8 mouse cellular contexts compared by ENCODE assay signal in genomic region chr17:27621705-27622531, GRCm38 (mm10). TPM values are rescaled to one million over a fixed set of nuclear protein-coding genes. Genes with fewer than 3 reads are reported as not detected.
DNase-seq lines count a peak whose midpoint lies in the region; ATAC-seq and TF ChIP-seq lines count a peak whose summit lies in the region.

No protein-coding gene starts in this region.

- H3K79me2 ChIP-seq in CH12.LX (replicated peaks; ENCODE audit: control insufficient read depth, extremely low read depth, insufficient read depth, poor library complexity, severe bottlenecking): peaks cover 53% of the 10 kb centered on the region

- peak overlapping the region; percentile 89 for H3K9ac ChIP-seq in CH12.LX (ENCODE audit: insufficient read depth, low read depth)
- peak overlapping the region; percentile 92 for H3K9ac ChIP-seq in embryonic facial prominence, embryonic 15.5 days
- peak overlapping the region; percentile 94 for H3K9ac ChIP-seq in intestine, postnatal 0 days (ENCODE audit: low read depth, low read length)
- H3K9ac ChIP-seq in midbrain, postnatal 0 days (replicated peaks; ENCODE audit: low read length, poor library complexity, severe bottlenecking): peak overlapping the region; percentile 99

- DNase-seq in heart, adult 11 months: peak; percentile 90
- DNase-seq in heart, postnatal 14 days: no peak
- no peak for DNase-seq in CH12.LX (ENCODE audit: extremely low read depth)
- DNase-seq in midbrain, postnatal 0 days (ENCODE audit: low spot score): peak; percentile 47
- no peak for DNase-seq in ovary, postnatal 36 days (ENCODE audit: low spot score)
- DNase-seq in gastrocnemius, postnatal 14 days: no peak

- H3K9me3 ChIP-seq in CH12.LX (replicated peaks; ENCODE audit: low read length): peaks cover 7% of the 10 kb centered on the region
- H3K9me3 ChIP-seq in embryonic facial prominence, embryonic 15.5 days (replicated peaks): no peaks in the 10 kb centered on the region
- H3K9me3 ChIP-seq in intestine, postnatal 0 days (ENCODE audit: control insufficient read depth): no peaks in the 10 kb centered on the region
- no peaks in the 10 kb centered on the region for H3K9me3 ChIP-seq in midbrain, postnatal 0 days (ENCODE audit: low read length)

- peaks cover 5 to 31% of the 10 kb centered on the region in 2 experiments; a peak in 3 of 4 replicates for H3K4me1 ChIP-seq in CH12.LX (ENCODE audit: control insufficient read depth in 1 of 2, insufficient read depth in 2 of 2)
- peaks cover 42% of the 10 kb centered on the region for H3K4me1 ChIP-seq in embryonic facial prominence, embryonic 15.5 days
- 0 out of 2 replicates have a peak, but pooled peaks cover 5% of the 10 kb centered on the region for H3K4me1 ChIP-seq in intestine, postnatal 0 days (replicated peaks; ENCODE audit: control insufficient read depth, insufficient read depth, low read length)
- peaks cover 4% of the 10 kb centered on the region; the same call in 1 of the 2 replicates for H3K4me1 ChIP-seq in midbrain, postnatal 0 days (ENCODE audit: insufficient read depth, low read length)

- under 1% methylated on average over 23 of the region's 23 CpGs for WGBS in embryonic facial prominence, embryonic 15.5 days
- 2% methylated on average over 23 of the region's 23 CpGs for WGBS in intestine, postnatal 0 days
- 2% methylated on average over 23 of the region's 23 CpGs for WGBS in midbrain, postnatal 0 days

- no peaks in the 10 kb centered on the region for H3K27me3 ChIP-seq in CH12.LX (replicated peaks)
- H3K27me3 ChIP-seq in embryonic facial prominence, embryonic 15.5 days: no peaks in the 10 kb centered on the region
- H3K27me3 ChIP-seq in intestine, postnatal 0 days (replicated peaks; ENCODE audit: control insufficient read depth, insufficient read depth, low read length): no peaks in the 10 kb centered on the region
- no peaks in the 10 kb centered on the region for H3K27me3 ChIP-seq in midbrain, postnatal 0 days (ENCODE audit: insufficient read depth, low read length)

- in situ Hi-C loops in CH12.LX (cut with MboI; ENCODE audit: low pct_ligation_motif_present, low pct_unique_long_range_greater_than_20kb, low sequenced_read_pairs): no loop called here

- 0 out of 2 replicates have a peak, but pooled peaks have one; percentile 28 for TF ChIP-seq EP300 in CH12.LX (IDR thresholded peaks at IDR 0.05; ENCODE audit: low read length)

- H3K4me2 ChIP-seq in CH12.LX (ENCODE audit: insufficient read depth, low read depth, poor library complexity, severe bottlenecking): peak overlapping the region; percentile 95
- H3K4me2 ChIP-seq in embryonic facial prominence, embryonic 15.5 days (replicated peaks): peak overlapping the region; percentile 72
- H3K4me2 ChIP-seq in intestine, postnatal 0 days (replicated peaks; ENCODE audit: low read depth): peak overlapping the region; percentile 76
- peak overlapping the region; percentile 67 for H3K4me2 ChIP-seq in midbrain, postnatal 0 days (ENCODE audit: low read depth, low read length, poor library complexity, severe bottlenecking)

- dilution Hi-C loops in CH12.LX (cut with MboI; ENCODE audit: extremely low pct_ligation_motif_present, extremely low pct_unique_long_range_greater_than_20kb, low sequenced_read_pairs): no loop called here

- no peak for TF ChIP-seq RAD21 in CH12.LX (IDR thresholded peaks at IDR 0.05; ENCODE audit: low read depth, low read length)

- no peak for ATAC-seq in embryonic facial prominence, embryonic 15.5 days (ENCODE audit: insufficient number of reproducible peaks, low FRiP score, low TSS enrichment, low read depth)
- no peak for ATAC-seq in intestine, postnatal 0 days
- ATAC-seq in midbrain, postnatal 0 days (ENCODE audit: low FRiP score): no peak

- TF ChIP-seq CTCF in CH12.LX (conservative IDR thresholded peaks at IDR 0.05 in 1 of 2, IDR thresholded peaks at IDR 0.05 in 1 of 2; ENCODE audit: low read depth in 2 of 2, low read length in 2 of 2): no peak
- TF ChIP-seq CTCF in intestine, postnatal 0 days (IDR thresholded peaks at IDR 0.05; ENCODE audit: low read depth): no peak
- TF ChIP-seq CTCF in midbrain, postnatal 0 days (IDR thresholded peaks at IDR 0.05): 0 out of 2 replicates have a peak, but pooled peaks have one; percentile 1

- H3K4me3 ChIP-seq in CH12.LX (replicated peaks in 1 of 3; ENCODE audit: low read depth in 2 of 3, low read length in 2 of 3, poor library complexity in 1 of 3): peak overlapping the region; percentile 63 to 92 (median 87)
- peak overlapping the region; percentile 89 for H3K4me3 ChIP-seq in embryonic facial prominence, embryonic 15.5 days (replicated peaks)
- peak overlapping the region; percentile 87 for H3K4me3 ChIP-seq in intestine, postnatal 0 days (ENCODE audit: low read depth, low read length)
- peak overlapping the region; percentile 88 for H3K4me3 ChIP-seq in midbrain, postnatal 0 days (ENCODE audit: low read depth, low read length)

- peak overlapping the region; percentile 55; the same call in 1 of the 2 replicates for H3K27ac ChIP-seq in CH12.LX (ENCODE audit: insufficient read depth, low read depth)
- H3K27ac ChIP-seq in embryonic facial prominence, embryonic 15.5 days (replicated peaks): peak overlapping the region; percentile 90
- no peak overlapping the region for H3K27ac ChIP-seq in intestine, postnatal 0 days (ENCODE audit: low read depth, low read length)
- H3K27ac ChIP-seq in midbrain, postnatal 0 days (ENCODE audit: low read depth, low read length): peak overlapping the region; percentile 100

- intact Hi-C loops in heart, postnatal 14 days (cut with DNase I): loop anchor here (2.0 to 5.0 kb wide), 2 partner anchors 17 to 35 kb away; no protein-coding TSS in a partner anchor
- intact Hi-C loops in gastrocnemius, postnatal 14 days (cut with DNase I; ENCODE audit: low total_unique reads): no loop called here

- TF ChIP-seq POLR2A in CH12.LX (IDR thresholded peaks at IDR 0.05; ENCODE audit: low read depth, low read length): no peak

- peaks cover 5 to 30% of the 10 kb centered on the region in 2 experiments for H3K36me3 ChIP-seq in CH12.LX (replicated peaks in 1 of 2; ENCODE audit: control insufficient read depth in 1 of 2, insufficient read depth in 1 of 2, low read length in 1 of 2)
- peaks cover 9% of the 10 kb centered on the region for H3K36me3 ChIP-seq in embryonic facial prominence, embryonic 15.5 days
- H3K36me3 ChIP-seq in intestine, postnatal 0 days (ENCODE audit: control insufficient read depth, insufficient read depth): no peaks in the 10 kb centered on the region
- no peaks in the 10 kb centered on the region for H3K36me3 ChIP-seq in midbrain, postnatal 0 days (ENCODE audit: insufficient read depth, low read length)

RNA-seq across cellular contexts. Expression of gene Nudt3, which starts 1.4 kb away (rescaled TPM):
- total RNA-seq in heart, postnatal 14 days (2021): 100 to 1,000 TPM; 320 to 341 TPM
- total RNA-seq in CH12.LX (2012; rRNA removed): 69.2 and 81.9 TPM in 2 replicates
- total RNA-seq in CH12.LX (2014; rRNA removed): 44.6 and 54.4 TPM in 2 replicates
- polyA plus RNA-seq in CH12.LX (2012; ENCODE audit: insufficient read length, low read depth): 58.3 and 64.5 TPM in 2 replicates
- polyA plus RNA-seq in embryonic facial prominence, embryonic 15.5 days (2015; fragmentation: Nextera tagmentation; extraction: Ambion mirVana): 98.7 and 99.3 TPM in 2 replicates
- polyA plus RNA-seq in intestine, postnatal 0 days (2015; fragmentation: Nextera tagmentation; extraction: Ambion mirVana): 43.3 and 43.4 TPM in 2 replicates
- 280 and 286 TPM in 2 replicates for total RNA-seq in midbrain, postnatal 0 days (2014; rRNA removed)
- polyA plus RNA-seq in midbrain, postnatal 0 days (2015; fragmentation: Nextera tagmentation; extraction: Ambion mirVana): 203 and 211 TPM in 2 replicates
- total RNA-seq in gastrocnemius, postnatal 14 days (2021): 100 to 1,000 TPM; 218 to 230 TPM

RNA-seq across cellular contexts. Expression of gene RPS10-NUDT3, which starts 13.1 kb away (rescaled TPM):
- not detected for total RNA-seq in heart, postnatal 14 days (2021)
- total RNA-seq in CH12.LX (2012; rRNA removed): not detected in 2 replicates
- total RNA-seq in CH12.LX (2014; rRNA removed): not detected in 2 replicates
- polyA plus RNA-seq in CH12.LX (2012; ENCODE audit: insufficient read length, low read depth): 30.3 and 54.1 TPM in 2 replicates
- not detected in 2 replicates for polyA plus RNA-seq in embryonic facial prominence, embryonic 15.5 days (2015; fragmentation: Nextera tagmentation; extraction: Ambion mirVana)
- not detected in 2 replicates for polyA plus RNA-seq in intestine, postnatal 0 days (2015; fragmentation: Nextera tagmentation; extraction: Ambion mirVana)
- total RNA-seq in midbrain, postnatal 0 days (2014; rRNA removed): not detected in 2 replicates
- polyA plus RNA-seq in midbrain, postnatal 0 days (2015; fragmentation: Nextera tagmentation; extraction: Ambion mirVana): not detected in 2 replicates
- total RNA-seq in gastrocnemius, postnatal 14 days (2021): not detected

RNA-seq across cellular contexts. Expression of gene Rps10, which starts 14.6 kb away (rescaled TPM):
- total RNA-seq in heart, postnatal 14 days (2021): 100 to 1,000 TPM; 542 to 580 TPM
- 3,372 and 3,437 TPM in 2 replicates for total RNA-seq in CH12.LX (2012; rRNA removed)
- 2,694 and 3,351 TPM in 2 replicates for total RNA-seq in CH12.LX (2014; rRNA removed)
- 2,297 and 2,522 TPM in 2 replicates for polyA plus RNA-seq in CH12.LX (2012; ENCODE audit: insufficient read length, low read depth)
- polyA plus RNA-seq in embryonic facial prominence, embryonic 15.5 days (2015; fragmentation: Nextera tagmentation; extraction: Ambion mirVana): 989 and 990 TPM in 2 replicates
- polyA plus RNA-seq in intestine, postnatal 0 days (2015; fragmentation: Nextera tagmentation; extraction: Ambion mirVana): 591 and 603 TPM in 2 replicates
- total RNA-seq in midbrain, postnatal 0 days (2014; rRNA removed): 1,349 and 1,717 TPM in 2 replicates
- polyA plus RNA-seq in midbrain, postnatal 0 days (2015; fragmentation: Nextera tagmentation; extraction: Ambion mirVana): 447 and 461 TPM in 2 replicates
- total RNA-seq in gastrocnemius, postnatal 14 days (2021): 100 to 1,000 TPM; 514 to 595 TPM

RNA-seq across cellular contexts. Expression of gene Pacsin1, which starts 33.4 kb away (rescaled TPM):
- total RNA-seq in heart, postnatal 14 days (2021): under 1 TPM; 0.27 to 0.48 TPM
- total RNA-seq in CH12.LX (2012; rRNA removed) (11.4 and 13.2 TPM in 2 replicates), CH12.LX (2014; rRNA removed) (1.9 and 2.3 TPM in 2 replicates)
- polyA plus RNA-seq in CH12.LX (2012; ENCODE audit: insufficient read length, low read depth): 14.0 and 15.9 TPM in 2 replicates
- polyA plus RNA-seq in embryonic facial prominence, embryonic 15.5 days (2015; fragmentation: Nextera tagmentation; extraction: Ambion mirVana): 5.2 and 5.3 TPM in 2 replicates
- 1.2 and 1.4 TPM in 2 replicates for polyA plus RNA-seq in intestine, postnatal 0 days (2015; fragmentation: Nextera tagmentation; extraction: Ambion mirVana)
- total RNA-seq in midbrain, postnatal 0 days (2014; rRNA removed): 47.0 and 50.3 TPM in 2 replicates
- polyA plus RNA-seq in midbrain, postnatal 0 days (2015; fragmentation: Nextera tagmentation; extraction: Ambion mirVana): 85.2 and 87.6 TPM in 2 replicates
- under 1 TPM; 0.13 to 0.23 TPM for total RNA-seq in gastrocnemius, postnatal 14 days (2021)

RNA-seq across cellular contexts. Expression of gene AI413582, which starts 56.4 kb away (rescaled TPM):
- total RNA-seq in heart, postnatal 14 days (2021): 10 to 100 TPM in 1 of 2 experiments, 1 to 10 TPM in 1; 10.0 to 10.4 TPM
- total RNA-seq in CH12.LX (2012; rRNA removed) (23.2 and 30.2 TPM in 2 replicates), CH12.LX (2014; rRNA removed) (14.0 and 14.6 TPM in 2 replicates)
- 34.5 and 43.6 TPM in 2 replicates for polyA plus RNA-seq in CH12.LX (2012; ENCODE audit: insufficient read length, low read depth)
- 32.5 and 35.3 TPM in 2 replicates for polyA plus RNA-seq in embryonic facial prominence, embryonic 15.5 days (2015; fragmentation: Nextera tagmentation; extraction: Ambion mirVana)
- polyA plus RNA-seq in intestine, postnatal 0 days (2015; fragmentation: Nextera tagmentation; extraction: Ambion mirVana): 80.3 and 83.0 TPM in 2 replicates
- 70.2 and 80.2 TPM in 2 replicates for total RNA-seq in midbrain, postnatal 0 days (2014; rRNA removed)
- polyA plus RNA-seq in midbrain, postnatal 0 days (2015; fragmentation: Nextera tagmentation; extraction: Ambion mirVana): 88.8 and 113 TPM in 2 replicates
- 1 to 10 TPM; 2.6 to 4.4 TPM for total RNA-seq in gastrocnemius, postnatal 14 days (2021)

Comparison
In these comparisons a context has a peak if more than half of its experiments do, and no peak if none do; other contexts are left out.
1. DNase-seq: peak in heart, adult 11 months (single experiment) and midbrain, postnatal 0 days (single experiment); none in heart, postnatal 14 days (0 of 2), CH12.LX (single experiment), ovary, postnatal 36 days (single experiment) and gastrocnemius, postnatal 14 days (single experiment).
2. Peak in every context shown above with its lines, with median percentiles within 50 percentile points of each other: H3K4me2 ChIP-seq, H3K4me3 ChIP-seq and H3K9ac ChIP-seq.